Mouse (Mus musculus) hindbrain, embryonic 14.5 days (tissue): ENCODE measurements around the gene Paip2b. TPM values are rescaled to one million over a fixed set of nuclear protein-coding genes. Genes with fewer than 3 reads are reported as not detected.

Experiments
- ATAC-seq: fragments of 200-750 bp; cut with Nextera tagmentation; 2 replicates; pipeline ENCODE4 v1.8.0; 2017; ENCODE audit warnings: moderate number of reproducible peaks, mild to moderate bottlenecking, moderate TSS enrichment, moderate library complexity; ENCODE audit not compliant: low FRiP score
- DNase-seq: peaks from one replicate; pipeline ENCODE4 v3.0.0-alpha.2; 2015; ENCODE audit warnings: low spot score
- H3K27ac ChIP-seq: fragments of 300-500 bp; sonication (generic); 2 replicates; pipeline ENCODE4 v1.5.1; 2014; ENCODE audit warnings: mild to moderate bottlenecking, moderate library complexity
- H3K27me3 ChIP-seq: fragments of 300-500 bp; sonication (generic); 2 replicates; pipeline ENCODE4 v1.6.1; 2014; ENCODE audit warnings: mild to moderate bottlenecking, low read length, mixed read lengths; ENCODE audit not compliant: control insufficient read depth, insufficient read depth
- H3K36me3 ChIP-seq: fragments of 300-500 bp; sonication (generic); replicated peaks from 2 replicates; pipeline ENCODE4 v1.6.1; 2014; ENCODE audit not compliant: control insufficient read depth, insufficient read depth
- H3K4me1 ChIP-seq: fragments of 300-500 bp; sonication (generic); replicated peaks from 2 replicates; pipeline ENCODE4 v1.6.1; 2014; ENCODE audit warnings: antibody characterized with exemption, low read length, mixed read lengths; ENCODE audit not compliant: control insufficient read depth, insufficient read depth
- H3K4me2 ChIP-seq: fragments of 300-500 bp; sonication (generic); replicated peaks from 2 replicates; pipeline ENCODE4 v1.6.1; 2014; ENCODE audit warnings: mild to moderate bottlenecking, moderate library complexity
- H3K4me3 ChIP-seq: fragments of 300-500 bp; sonication (generic); replicated peaks from 2 replicates; pipeline ENCODE4 v1.5.1; 2014; ENCODE audit warnings: mild to moderate bottlenecking, low read length
- H3K9ac ChIP-seq: fragments of 300-500 bp; sonication (generic); 2 replicates; pipeline ENCODE4 v1.6.1; 2014
- H3K9me3 ChIP-seq: fragments of 300-500 bp; sonication (generic); 2 replicates; pipeline ENCODE4 v1.6.1; 2016; ENCODE audit warnings: low read length; ENCODE audit not compliant: control insufficient read depth
- WGBS: fragments of 180-500 bp; shearing (Covaris S2); extraction: QIAGEN DNeasy Blood & Tissue Kit; methylation state at CpG from one replicate; pipeline ENCODE4 v1.1.7; 2014; 5-methylcytosine and 5-hydroxymethylcytosine counted together
- polyA plus RNA-seq: library from polyadenylated mRNA; unstranded; fragments of >200 nt; fragmentation: Nextera tagmentation; extraction: Ambion mirVana; gene quantifications from 2 replicates; pipeline ENCODE4 v1.2.1, GENCODE M21; 2014

The Paip2b gene
- polyA plus RNA-seq, 1 experiment from 2014 or later: 28.3 TPM

DNA sequence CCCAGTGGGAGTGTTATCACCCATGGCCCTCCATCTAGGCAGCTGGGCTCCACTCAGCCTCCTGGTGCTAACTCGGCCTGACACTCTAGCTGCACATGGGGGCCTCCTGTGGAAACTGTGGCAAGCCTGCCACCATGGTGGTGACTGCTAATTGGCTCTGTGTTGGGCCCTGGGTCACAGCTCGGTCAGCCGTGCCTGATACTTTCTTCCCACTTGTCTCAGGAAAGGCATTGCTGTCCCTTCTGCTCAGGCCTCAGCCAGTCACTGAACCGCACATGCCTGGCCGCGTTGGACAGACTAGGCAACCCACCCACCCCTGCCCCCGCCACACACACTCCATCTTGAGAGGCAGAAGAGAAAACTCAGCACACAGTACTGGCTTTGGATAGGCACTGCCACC lies 43.0 kb downstream of the Paip2b start:
- Histone ChIP-seq H3K9ac (no peak overlapping the region), H3K27me3 (no peaks in the 10 kb centered on the region), H3K4me3 (no peak overlapping the region), H3K9me3 (no peaks in the 10 kb centered on the region), H3K36me3 (no peaks in the 10 kb centered on the region), H3K4me2 (no peak overlapping the region), H3K27ac (no peak overlapping the region), H3K4me1 (no peaks in the 10 kb centered on the region)
- 35% methylated on average over 7 of the region's 7 CpGs for WGBS
- DNase-seq (no peak), ATAC-seq (no peak)

GRCm38 (mm10) chr6:83786426-83786825 lies 45.1 kb downstream of the Paip2b start:
- Histone ChIP-seq H3K27me3 (no peaks in the 10 kb centered on the region), H3K27ac (no peak overlapping the region), H3K36me3 (no peaks in the 10 kb centered on the region), H3K4me3 (no peak overlapping the region), H3K4me2 (no peak overlapping the region), H3K9ac (no peak overlapping the region), H3K4me1 (no peaks in the 10 kb centered on the region), H3K9me3 (no peaks in the 10 kb centered on the region)
- DNase-seq (no peak), ATAC-seq (no peak)
- 77% methylated on average over 3 of the region's 3 CpGs for WGBS

- ATAC-seq: no peak
- Histone ChIP-seq H3K27ac (no peak overlapping the region), H3K4me1 (peaks cover 11% of the 10 kb centered on the region), H3K27me3 (no peaks in the 10 kb centered on the region), H3K4me2 (no peak overlapping the region), H3K36me3 (no peaks in the 10 kb centered on the region), H3K4me3 (no peak overlapping the region), H3K9me3 (no peaks in the 10 kb centered on the region), H3K9ac (no peak overlapping the region)
- WGBS: 7% methylated on average over 5 of the region's 5 CpGs
- peak; percentile 39 for DNase-seq
Observed at GRCm38 (mm10) chr6:83779026-83779425, 52.5 kb downstream of the Paip2b start.

DNA sequence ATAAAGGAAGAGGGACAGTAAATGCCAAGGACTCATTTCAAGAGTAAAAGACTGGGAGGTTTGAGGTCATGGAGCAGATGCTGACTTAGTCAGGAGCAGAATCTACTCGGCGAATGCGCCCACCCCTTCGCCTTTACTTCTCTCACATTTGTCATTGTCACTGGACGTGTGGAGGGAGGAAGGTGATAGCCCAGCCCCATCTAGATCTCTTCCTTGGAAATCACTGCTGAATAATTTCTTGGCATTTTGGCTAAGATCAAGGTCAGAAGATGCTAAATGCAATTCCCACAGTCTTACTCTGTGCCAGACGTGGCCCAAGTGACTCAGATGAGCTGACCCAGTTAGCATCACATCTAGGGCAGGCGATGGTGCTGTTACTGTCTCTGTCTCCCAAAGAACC lies 53.2 kb downstream of the Paip2b start:
- no peak overlapping the region for H3K27ac ChIP-seq
- 84% methylated on average over 7 of the region's 7 CpGs for WGBS
- H3K4me1 ChIP-seq: peaks cover 18% of the 10 kb centered on the region
- H3K9ac ChIP-seq: no peak overlapping the region
- H3K27me3 ChIP-seq: no peaks in the 10 kb centered on the region
- H3K9me3 ChIP-seq: no peaks in the 10 kb centered on the region
- H3K4me2 ChIP-seq: no peak overlapping the region
- H3K4me3 ChIP-seq: no peak overlapping the region
- ATAC-seq (no peak), DNase-seq (no peak)
- peaks cover 3% of the 10 kb centered on the region; the same call in 1 of the 2 replicates for H3K36me3 ChIP-seq

- Histone ChIP-seq H3K27ac (peak within 1 kb of the TSS; percentile 85), H3K4me1 (peaks cover 21% of the 10 kb centered on the region), H3K9ac (peak within 1 kb of the TSS; percentile 93), H3K27me3 (no peaks in the 10 kb centered on the region), H3K4me2 (peak within 1 kb of the TSS; percentile 90), H3K4me3 (peak within 1 kb of the TSS; percentile 98), H3K9me3 (no peaks in the 10 kb centered on the region), H3K36me3 (peaks cover 27% of the 10 kb centered on the region)
- peak; percentile 91 for DNase-seq
- WGBS: under 1% methylated on average over 34 of the region's 45 CpGs
- peak; percentile 95 for ATAC-seq
Observed at GRCm38 (mm10) chr6:83775638-83776293, 55.8 kb downstream of the Paip2b start, which contains the start of gene Tex261. Tex261 (minus strand) TSS chr6:83775813.

DNA sequence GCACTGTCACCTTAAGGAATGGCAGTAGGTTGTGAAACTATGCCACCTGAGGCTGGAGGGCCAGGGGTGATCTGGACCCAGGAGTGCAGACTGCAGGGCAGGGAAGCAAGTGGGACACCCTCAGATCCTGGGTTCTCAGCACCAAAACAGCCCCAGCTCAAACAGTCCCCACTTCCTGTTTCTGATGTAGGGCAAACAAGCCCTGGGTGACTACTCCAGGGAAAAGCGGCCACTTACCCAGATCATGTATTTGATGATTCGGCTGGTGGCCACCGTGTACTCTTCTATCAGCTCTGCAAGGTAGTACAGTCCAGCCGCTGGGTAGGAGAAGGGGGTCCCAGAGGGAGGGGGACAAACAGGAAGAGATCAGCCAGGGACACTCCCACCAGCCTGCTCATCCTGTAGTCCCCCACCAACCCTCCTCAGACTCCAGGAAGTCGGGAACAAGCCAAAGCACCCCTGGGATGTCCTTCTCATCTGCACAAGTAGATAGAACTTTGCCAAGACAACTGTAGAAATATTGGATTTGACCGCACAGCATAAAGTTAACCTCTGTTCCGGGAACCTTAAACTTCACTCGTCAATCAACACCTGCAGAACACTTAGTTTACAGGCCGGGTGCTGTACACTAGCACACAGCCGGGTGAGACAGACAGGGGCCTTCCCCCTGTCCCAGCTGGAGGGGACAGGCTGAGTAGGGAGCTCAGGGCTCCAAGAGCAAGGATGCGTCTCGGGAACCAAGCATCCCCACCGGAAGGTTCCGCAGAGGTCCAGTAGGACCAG lies 56.6 kb downstream of the Paip2b start:
- peak overlapping the region; percentile 93 for H3K9ac ChIP-seq
- ATAC-seq: peak; percentile 25; the same call in 1 of the 2 replicates
- H3K4me1 ChIP-seq: peaks cover 21% of the 10 kb centered on the region
- H3K27ac ChIP-seq: peak overlapping the region; percentile 85
- H3K9me3 ChIP-seq: no peaks in the 10 kb centered on the region
- H3K27me3 ChIP-seq: no peaks in the 10 kb centered on the region
- H3K36me3 ChIP-seq: peaks cover 31% of the 10 kb centered on the region
- WGBS: 4% methylated on average over 14 of the region's 14 CpGs
- H3K4me3 ChIP-seq: peak overlapping the region; percentile 98
- H3K4me2 ChIP-seq: peak overlapping the region; percentile 90
- DNase-seq: no peak

GRCm38 (mm10) chr6:83774126-83774525 lies 57.4 kb downstream of the Paip2b start:
- Histone ChIP-seq H3K27me3 (no peaks in the 10 kb centered on the region), H3K4me3 (no peak overlapping the region; the same call in 1 of the 2 replicates), H3K4me2 (peak overlapping the region; percentile 90), H3K27ac (no peak overlapping the region), H3K9ac (peak overlapping the region; percentile 93; the same call in 1 of the 2 replicates), H3K9me3 (no peaks in the 10 kb centered on the region), H3K4me1 (peaks cover 21% of the 10 kb centered on the region), H3K36me3 (peaks cover 40% of the 10 kb centered on the region)
- ATAC-seq (no peak), DNase-seq (no peak)
- 67% methylated on average over 9 of the region's 9 CpGs for WGBS

- H3K9me3 ChIP-seq: no peaks in the 10 kb centered on the region
- 88% methylated on average over 5 of the region's 5 CpGs for WGBS
Observed at GRCm38 (mm10) chr6:83768485-83768884, 63.1 kb downstream of the Paip2b start.

GRCm38 (mm10) chr6:83766982-83767381 lies 64.6 kb downstream of the Paip2b start:
- Histone ChIP-seq H3K9ac (no peak overlapping the region), H3K4me1 (no peaks in the 10 kb centered on the region; the same call in 1 of the 2 replicates), H3K4me3 (no peak overlapping the region), H3K4me2 (no peak overlapping the region), H3K36me3 (peaks cover 38% of the 10 kb centered on the region), H3K27me3 (peaks cover 27% of the 10 kb centered on the region), H3K9me3 (no peaks in the 10 kb centered on the region), H3K27ac (no peak overlapping the region)
- DNase-seq (no peak), ATAC-seq (no peak)
- 98% methylated on average over 3 of the region's 3 CpGs for WGBS

More at GRCm38 (mm10) chr6:83768485-83768884, 63.1 kb downstream of the Paip2b start:
- Histone ChIP-seq H3K4me2 (no peak overlapping the region), H3K9ac (no peak overlapping the region), H3K27me3 (peaks cover 12% of the 10 kb centered on the region), H3K36me3 (peaks cover 53% of the 10 kb centered on the region), H3K4me1 (peaks cover 4% of the 10 kb centered on the region), H3K27ac (no peak overlapping the region), H3K4me3 (no peak overlapping the region)
- ATAC-seq: no peak
- DNase-seq: no peak
